In genomic region chr2:154786187-154786586, GRCm38 (mm10) we compare ENCODE assay signal across 18 mouse cellular contexts. TPM values are rescaled to one million over a fixed set of nuclear protein-coding genes. Genes with fewer than 3 reads are reported as not detected.
DNase-seq lines count a peak whose midpoint lies in the region; ATAC-seq and TF ChIP-seq lines count a peak whose summit lies in the region.
"Had no signal": no experiment of that assay in that cellular context is flagged by ENCODE, and none has a peak within 500 bp of the region (broad histone marks: within the 10 kb centered on the region; RNA-seq: fewer than 3 reads in every experiment).

No protein-coding gene starts in this region.

- no peaks in the 10 kb centered on the region for H3K36me3 ChIP-seq in ES-E14 (ENCODE audit: control insufficient read depth, insufficient read depth, low read length, poor library complexity, severe bottlenecking)
- H3K36me3 ChIP-seq in macrophage (ENCODE audit: inconsistent target): no peaks in the 10 kb centered on the region
- no peaks in the 10 kb centered on the region for H3K36me3 ChIP-seq in forebrain, embryonic 16.5 days (ENCODE audit: control insufficient read depth, insufficient read depth)
- H3K36me3 ChIP-seq: midbrain, embryonic 15.5 days; neural tube, embryonic 15.5 days had no signal

- no peaks in the 10 kb centered on the region for H3K79me2 ChIP-seq in macrophage (ENCODE audit: inconsistent target)

- DNase-seq in 416B (ENCODE audit: low read depth): peak; percentile 35
- DNase-seq in ES-E14 (ENCODE audit: low read depth, low spot score): peak; percentile 40
- DNase-seq in kidney, adult 9 months: no peak
- DNase-seq in ovary, postnatal 10 days (ENCODE audit: low spot score): no peak
- DNase-seq: heart, adult 18-20 months; heart, postnatal 14 days; lung, postnatal 10 days; right cerebral cortex, postnatal 14 days had no signal

- no peaks in the 10 kb centered on the region for H3K27me3 ChIP-seq in forebrain, embryonic 16.5 days (replicated peaks; ENCODE audit: control insufficient read depth, insufficient read depth, low read length)
- H3K27me3 ChIP-seq: midbrain, embryonic 15.5 days; neural tube, embryonic 15.5 days had no signal

- ATAC-seq in erythroblast, adult 5-6 weeks (replicated peaks; ENCODE audit: low FRiP score, poor library complexity, severe bottlenecking): peak; percentile 61
- ATAC-seq in forebrain, embryonic 16.5 days: no peak
- ATAC-seq: midbrain, embryonic 15.5 days had no signal

- no peak overlapping the region for H3K27ac ChIP-seq in ES-E14 (ENCODE audit: insufficient read depth, low read depth, low read length, poor library complexity, severe bottlenecking)
- peak overlapping the region; percentile 80 for H3K27ac ChIP-seq in macrophage
- H3K27ac ChIP-seq in forebrain, embryonic 16.5 days (ENCODE audit: low read length): no peak overlapping the region
- H3K27ac ChIP-seq: kidney, postnatal 0 days; neural tube, embryonic 15.5 days; stomach, postnatal 0 days had no signal

- 81% methylated on average over 3 of the region's 3 CpGs for WGBS in macrophage (ENCODE audit: missing documents)
- WGBS in forebrain, embryonic 16.5 days: 41% methylated on average over 3 of the region's 3 CpGs

- H3K9ac ChIP-seq in ES-E14 (ENCODE audit: insufficient read depth, low read depth, low read length, poor library complexity, severe bottlenecking): no peak overlapping the region
- H3K9ac ChIP-seq in forebrain, embryonic 16.5 days (replicated peaks; ENCODE audit: low read depth, low read length): no peak overlapping the region
- H3K9ac ChIP-seq: midbrain, embryonic 15.5 days; neural tube, embryonic 15.5 days had no signal

- in situ Hi-C loops in ES-E14 (cut with MboI; ENCODE audit: low sequenced_read_pairs in 2 of 2, unreplicated experiment in 2 of 2): no loop called here

- no peak overlapping the region for H3K4me2 ChIP-seq in forebrain, embryonic 16.5 days (ENCODE audit: low read length)
- H3K4me2 ChIP-seq: midbrain, embryonic 15.5 days; neural tube, embryonic 15.5 days had no signal

- H3K9me3 ChIP-seq in ES-E14 (ENCODE audit: control insufficient read depth, insufficient read depth, low read depth, low read length): no peaks in the 10 kb centered on the region
- H3K9me3 ChIP-seq in forebrain, embryonic 16.5 days (ENCODE audit: control insufficient read depth, low read length): no peaks in the 10 kb centered on the region
- H3K9me3 ChIP-seq: midbrain, embryonic 15.5 days; neural tube, embryonic 15.5 days had no signal

- H3K4me1 ChIP-seq in ES-E14 (ENCODE audit: control insufficient read depth in 2 of 2, insufficient read depth in 2 of 2, low read length in 2 of 2, poor library complexity in 1 of 2): peaks cover 2 to 11% of the 10 kb centered on the region in 2 experiments; a peak in 1 of 4 replicates
- H3K4me1 ChIP-seq in forebrain, embryonic 16.5 days (replicated peaks; ENCODE audit: control insufficient read depth, insufficient read depth, low read length): peaks cover 14% of the 10 kb centered on the region; the same call in 1 of the 2 replicates

- no peak overlapping the region for H3K4me3 ChIP-seq in ES-E14 (ENCODE audit: insufficient read depth in 1 of 2, low read depth in 1 of 2, low read length in 2 of 2, poor library complexity in 1 of 2, severe bottlenecking in 1 of 2)
- H3K4me3 ChIP-seq in macrophage (ENCODE audit: inconsistent target): no peak overlapping the region
- H3K4me3 ChIP-seq in forebrain, embryonic 16.5 days (replicated peaks; ENCODE audit: low read length): no peak overlapping the region
- H3K4me3 ChIP-seq: midbrain, embryonic 15.5 days; neural tube, embryonic 15.5 days had no signal

TF ChIP-seq in ES-E14, 5 proteins besides CTCF, POLR2A, EP300 and RAD21:
- peak; percentile 76; the same call in 1 of the 2 replicates for TF ChIP-seq MAFK (IDR thresholded peaks at IDR 0.05; ENCODE audit: insufficient read depth, low read depth, low read length)
- TF ChIP-seq CHD2 (IDR thresholded peaks at IDR 0.05; ENCODE audit: low read depth, low read length): no peak
- no peak for TF ChIP-seq HCFC1 (IDR thresholded peaks at IDR 0.05; ENCODE audit: borderline replicate concordance, insufficient read depth, low read length)

RNA-seq across cellular contexts. Expression of gene Raly, which starts 4.7 kb away (rescaled TPM):
- total RNA-seq in ES-E14 (2012; rRNA removed): 156 and 209 TPM in 2 replicates
- total RNA-seq in erythroblast, adult 5-6 weeks (2015; ENCODE audit: low replicate concordance): 31.1 and 38.2 TPM in 2 replicates
- total RNA-seq in erythroblast, adult 5-6 weeks (2017; ENCODE audit: low replicate concordance): 51.7 and 77.5 TPM in 2 replicates
- total RNA-seq in macrophage (2018; cell fraction: chromatin; rRNA removed): 10 to 100 TPM; 39.9 to 68.0 (median 57.2) TPM
- 100 to 1,000 TPM in 22 of 26 experiments, 10 to 100 TPM in 4; 92.8 to 124 (median 110) TPM for total RNA-seq in macrophage (2018; cell fraction: cytosol; rRNA removed)
- total RNA-seq in macrophage (2018; cell fraction: nucleus; rRNA removed): 10 to 100 TPM; 39.2 to 77.8 (median 55.0) TPM
- 115 to 167 TPM (median 115 TPM) in 3 replicates for polyA plus RNA-seq in macrophage (2018)
- 35.0 and 47.7 TPM in 2 replicates for polyA plus RNA-seq in forebrain, embryonic 16.5 days (2015; fragmentation: Nextera tagmentation; extraction: Ambion mirVana)

RNA-seq across cellular contexts. Expression of gene a, which starts 5.0 kb away (rescaled TPM):
- 0.49 TPM in 1 of 2 replicates, not detected in the other for total RNA-seq in ES-E14 (2012; rRNA removed)
- total RNA-seq in erythroblast, adult 5-6 weeks (2015; ENCODE audit: low replicate concordance): not detected in 2 replicates
- total RNA-seq in erythroblast, adult 5-6 weeks (2017; ENCODE audit: low replicate concordance): not detected in 2 replicates
- total RNA-seq in macrophage (2018; cell fraction: chromatin; rRNA removed): not detected
- total RNA-seq in macrophage (2018; cell fraction: cytosol; rRNA removed): not detected
- not detected for total RNA-seq in macrophage (2018; cell fraction: nucleus; rRNA removed)
- not detected in 3 replicates for polyA plus RNA-seq in macrophage (2018)
- polyA plus RNA-seq in forebrain, embryonic 16.5 days (2015; fragmentation: Nextera tagmentation; extraction: Ambion mirVana): 0.73 and 0.94 TPM in 2 replicates
- total RNA-seq: adrenal gland, adult 18-20 months; heart, adult 18-20 months; heart, postnatal 14 days had no signal

RNA-seq across cellular contexts. Expression of gene Gm14214, which starts 16.4 kb away (rescaled TPM):
- not detected in 2 replicates for total RNA-seq in ES-E14 (2012; rRNA removed)
- total RNA-seq in erythroblast, adult 5-6 weeks (2015; ENCODE audit: low replicate concordance): not detected in 2 replicates
- total RNA-seq in erythroblast, adult 5-6 weeks (2017; ENCODE audit: low replicate concordance): not detected in 2 replicates
- not detected for total RNA-seq in macrophage (2018; cell fraction: chromatin; rRNA removed)
- not detected for total RNA-seq in macrophage (2018; cell fraction: cytosol; rRNA removed)
- not detected for total RNA-seq in macrophage (2018; cell fraction: nucleus; rRNA removed)
- not detected in 3 replicates for polyA plus RNA-seq in macrophage (2018)
- polyA plus RNA-seq in forebrain, embryonic 16.5 days (2015; fragmentation: Nextera tagmentation; extraction: Ambion mirVana): not detected in 2 replicates
- total RNA-seq: adrenal gland, adult 18-20 months; heart, adult 18-20 months; heart, postnatal 14 days; layer of hippocampus, postnatal 10 days had no signal
- polyA plus RNA-seq: kidney, postnatal 0 days; limb, embryonic 11.5 days; midbrain, embryonic 15.5 days; neural tube, embryonic 15.5 days; stomach, postnatal 0 days had no signal

Comparison
In these comparisons a context has a peak if more than half of its experiments do, and no peak if none do; other contexts are left out.
1. DNase-seq: peak in 416B (single experiment) and ES-E14 (single experiment); none in kidney, adult 9 months (single experiment) and ovary, postnatal 10 days (single experiment).